20 mouse cellular contexts compared by ENCODE assay signal in the genomic region with DNA sequence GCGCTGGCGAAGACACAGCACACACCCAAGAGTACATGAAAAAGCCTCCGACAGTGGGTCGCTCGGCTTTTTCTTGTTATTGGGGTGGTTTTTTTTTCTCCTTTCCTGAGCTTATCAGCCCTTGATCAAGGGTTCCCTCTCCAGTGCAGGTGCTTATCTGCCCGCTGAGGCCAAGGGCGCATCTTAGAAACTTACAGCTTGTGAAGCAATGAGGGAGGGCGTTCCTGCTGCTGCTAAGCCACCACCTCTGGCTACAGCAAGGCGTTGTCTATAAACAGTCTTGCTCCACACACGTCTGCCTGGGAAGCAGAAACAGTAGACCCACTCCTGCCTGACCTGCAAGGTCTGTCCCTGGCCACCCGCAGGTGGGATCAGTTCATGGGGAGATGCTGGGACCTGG.
DNase-seq lines count a peak whose midpoint lies in the region; ATAC-seq and TF ChIP-seq lines count a peak whose summit lies in the region.
"Had no signal": no experiment of that assay in that cellular context is flagged by ENCODE, and none has a peak within 500 bp of the region (broad histone marks: within the 10 kb centered on the region; RNA-seq: fewer than 3 reads in every experiment).

No protein-coding gene starts in this region.

- DNase-seq in CD8-positive naive resting alpha-beta T cell, adult 2 months (ENCODE audit: low read depth in 2 of 2, low spot score in 2 of 2) = peak; percentile 39 to 48
- DNase-seq in thymus, postnatal 14 days = peak; percentile 82
- no peak for DNase-seq in layer of hippocampus, adult 8-10 months (ENCODE audit: low spot score in 2 of 2)
- DNase-seq in lung, adult 2 months = no peak
- no peak for DNase-seq in adrenal gland, adult 18-20 months (ENCODE audit: low spot score in 2 of 2)
- DNase-seq: adrenal gland, postnatal 14 days; cerebellum, adult 8-10 months; embryo, embryonic 11 days; gastrocnemius, postnatal 36 days; heart, postnatal 10 days; kidney, adult 2 months; kidney, postnatal 14 days had no signal

- TF ChIP-seq POLR2A in lung, adult 2 months (IDR thresholded peaks at IDR 0.05; ENCODE audit: borderline replicate concordance, extremely low read depth, low read depth, low read length) = no peak

- peak overlapping the region; percentile 34; the same call in 1 of the 2 replicates for H3K27ac ChIP-seq in embryonic facial prominence, embryonic 15.5 days (replicated peaks)
- H3K27ac ChIP-seq: heart, embryonic 10.5 days; hindbrain, embryonic 14.5 days; macrophage; midbrain, embryonic 15.5 days had no signal

- ATAC-seq in embryonic facial prominence, embryonic 15.5 days (ENCODE audit: insufficient number of reproducible peaks, low FRiP score, low TSS enrichment, low read depth) = no peak
- peak; percentile 43; the same call in 1 of the 2 replicates for ATAC-seq in neutrophil, adult 5-6 weeks (ENCODE audit: extremely low read depth, insufficient number of reproducible peaks, low FRiP score, poor library complexity, severe bottlenecking)
- ATAC-seq: forebrain, embryonic 14.5 days; midbrain, embryonic 15.5 days had no signal

- H3K36me3 ChIP-seq in embryonic facial prominence, embryonic 15.5 days = no peaks in the 10 kb centered on the region
- H3K36me3 ChIP-seq: heart, embryonic 10.5 days; midbrain, embryonic 15.5 days had no signal

- no peak overlapping the region for H3K4me2 ChIP-seq in embryonic facial prominence, embryonic 15.5 days (replicated peaks)
- H3K4me2 ChIP-seq: hindbrain, embryonic 14.5 days; midbrain, embryonic 15.5 days had no signal

- no peaks in the 10 kb centered on the region for H3K27me3 ChIP-seq in embryonic facial prominence, embryonic 15.5 days
- H3K27me3 ChIP-seq: CH12.LX; midbrain, embryonic 15.5 days had no signal

- TF ChIP-seq CTCF in lung, adult 2 months (IDR thresholded peaks at IDR 0.05; ENCODE audit: insufficient read depth, low read length) = no peak

- peaks cover 19% of the 10 kb centered on the region; the same call in 1 of the 2 replicates for H3K4me1 ChIP-seq in embryonic facial prominence, embryonic 15.5 days
- no peaks in the 10 kb centered on the region for H3K4me1 ChIP-seq in lung, adult 2 months (ENCODE audit: control insufficient read depth, insufficient read depth, low read length)
- H3K4me1 ChIP-seq: heart, embryonic 10.5 days had no signal

- no peak overlapping the region for H3K9ac ChIP-seq in embryonic facial prominence, embryonic 15.5 days
- H3K9ac ChIP-seq: hindbrain, embryonic 14.5 days; midbrain, embryonic 15.5 days had no signal

- 58% methylated on average over 11 of the region's 11 CpGs for WGBS in embryonic facial prominence, embryonic 15.5 days
- WGBS in lung, adult 2 months = 64% methylated on average over 11 of the region's 11 CpGs

- H3K9me3 ChIP-seq in embryonic facial prominence, embryonic 15.5 days (replicated peaks) = no peaks in the 10 kb centered on the region
- H3K9me3 ChIP-seq: midbrain, embryonic 15.5 days had no signal

- no peak overlapping the region for H3K4me3 ChIP-seq in embryonic facial prominence, embryonic 15.5 days (replicated peaks)
- H3K4me3 ChIP-seq in lung, adult 2 months (replicated peaks; ENCODE audit: extremely low read depth, low read depth, low read length) = no peak overlapping the region
- H3K4me3 ChIP-seq: heart, embryonic 10.5 days; midbrain, embryonic 15.5 days had no signal

Comparison
In these comparisons a context has a peak if more than half of its experiments do, and no peak if none do; other contexts are left out.
1. DNase-seq: peak in CD8-positive naive resting alpha-beta T cell, adult 2 months (2 of 2) and thymus, postnatal 14 days (single experiment); none in layer of hippocampus, adult 8-10 months (0 of 2), lung, adult 2 months (single experiment) and adrenal gland, adult 18-20 months (0 of 2).